Comparison of ENCODE assay signal across 8 mouse cellular contexts in the genomic region with DNA sequence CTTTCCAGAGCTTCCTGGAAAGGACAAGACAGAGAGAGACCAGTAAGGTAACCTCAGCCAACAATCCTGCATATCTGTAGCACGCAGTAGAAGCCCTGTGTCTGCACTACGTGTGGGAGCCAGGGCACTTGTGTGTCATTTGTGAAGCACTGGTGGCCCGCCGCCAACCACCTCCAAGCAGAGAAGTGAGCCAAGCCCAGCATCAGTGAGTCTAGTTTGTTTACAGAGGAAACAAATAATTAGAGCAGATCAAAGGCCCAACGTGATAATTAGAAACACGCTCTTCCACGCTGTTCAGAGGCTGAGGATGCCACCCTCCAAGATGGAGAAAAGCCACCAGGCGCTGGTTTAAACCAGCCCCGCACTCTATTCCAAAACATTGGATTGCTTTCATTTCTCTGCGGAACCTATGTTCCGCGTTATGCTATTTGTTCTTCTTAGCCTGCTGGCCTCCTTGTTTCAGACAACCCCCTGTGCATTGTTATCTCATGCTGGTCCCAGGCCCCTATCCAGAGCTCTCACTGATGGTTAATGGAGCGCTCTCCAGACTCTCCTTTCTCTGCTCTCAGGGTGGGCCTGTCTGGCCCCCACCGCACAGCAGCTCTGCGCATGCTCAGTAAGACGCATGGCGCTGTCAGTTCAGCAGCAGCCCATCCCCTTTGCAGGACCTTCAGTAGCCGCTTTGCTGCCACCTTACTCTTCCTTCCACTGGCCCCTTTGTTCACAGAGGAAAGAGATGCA.
A peak's percentile ranks its signal among the peaks of the same experiment; 100 is the strongest.
DNase-seq lines count a peak whose midpoint lies in the region; ATAC-seq lines count a peak whose summit lies in the region.

No protein-coding gene starts in this region.

- peak; percentile 92 for DNase-seq in heart, adult 11 months
- no peak for DNase-seq in heart, adult 8-10 months (ENCODE audit: low spot score)
- peak; percentile 82 for DNase-seq in brain, adult 2 months (ENCODE audit: low read depth, low spot score)
- DNase-seq in hindbrain, embryonic 10.5 days (ENCODE audit: low spot score), result peak; percentile 41
- DNase-seq in limb, embryonic 11.5 days (ENCODE audit: low spot score), result peak; percentile 68
- DNase-seq in ovary, postnatal 10 days (ENCODE audit: low spot score), result peak; percentile 14

- H3K27me3 ChIP-seq in embryonic facial prominence, embryonic 15.5 days, result no peaks in the 10 kb centered on the region
- no peaks in the 10 kb centered on the region for H3K27me3 ChIP-seq in hindbrain, embryonic 10.5 days (ENCODE audit: insufficient read depth, poor library complexity, severe bottlenecking)
- no peaks in the 10 kb centered on the region for H3K27me3 ChIP-seq in limb, embryonic 11.5 days (ENCODE audit: control insufficient read depth, insufficient read depth, low read length)

- peaks cover 9% of the 10 kb centered on the region; the same call in 1 of the 2 replicates for H3K4me1 ChIP-seq in embryonic facial prominence, embryonic 15.5 days
- H3K4me1 ChIP-seq in hindbrain, embryonic 10.5 days (replicated peaks), result peaks cover 3% of the 10 kb centered on the region
- 0 out of 2 replicates have a peak, but pooled peaks cover 4% of the 10 kb centered on the region for H3K4me1 ChIP-seq in limb, embryonic 11.5 days (ENCODE audit: control insufficient read depth, insufficient read depth, low read length)

- WGBS in embryonic facial prominence, embryonic 15.5 days, result 46% methylated on average over 18 of the region's 18 CpGs
- WGBS in hindbrain, embryonic 10.5 days, result 65% methylated on average over 18 of the region's 18 CpGs
- 32% methylated on average over 18 of the region's 18 CpGs for WGBS in limb, embryonic 11.5 days

- H3K9ac ChIP-seq in embryonic facial prominence, embryonic 15.5 days, result no peak overlapping the region
- H3K9ac ChIP-seq in limb, embryonic 11.5 days (ENCODE audit: low read length), result no peak overlapping the region

- H3K27ac ChIP-seq in embryonic facial prominence, embryonic 15.5 days (replicated peaks), result no peak overlapping the region
- peak overlapping the region; percentile 53; the same call in 1 of the 2 replicates for H3K27ac ChIP-seq in hindbrain, embryonic 10.5 days
- no peak overlapping the region for H3K27ac ChIP-seq in limb, embryonic 11.5 days (replicated peaks; ENCODE audit: low read depth, low read length)

- H3K4me2 ChIP-seq in embryonic facial prominence, embryonic 15.5 days (replicated peaks), result no peak overlapping the region; the same call in 1 of the 2 replicates
- peak overlapping the region; percentile 32; the same call in 1 of the 2 replicates for H3K4me2 ChIP-seq in limb, embryonic 11.5 days (ENCODE audit: low read depth, severe bottlenecking)

- H3K4me3 ChIP-seq in embryonic facial prominence, embryonic 15.5 days (replicated peaks), result 0 out of 2 replicates have a peak overlapping the region, but pooled peaks have one; percentile 16
- H3K4me3 ChIP-seq in hindbrain, embryonic 10.5 days, result no peak overlapping the region
- no peak overlapping the region for H3K4me3 ChIP-seq in limb, embryonic 11.5 days (ENCODE audit: low read depth, low read length)

- ATAC-seq in embryonic facial prominence, embryonic 15.5 days (ENCODE audit: insufficient number of reproducible peaks, low FRiP score, low TSS enrichment, low read depth), result no peak
- no peak for ATAC-seq in limb, embryonic 11.5 days (ENCODE audit: insufficient number of reproducible peaks, low FRiP score, low TSS enrichment, low read depth)
- ATAC-seq in inflammation-experienced regulatory T-cells, adult 6 months, result no peak

- H3K9me3 ChIP-seq in embryonic facial prominence, embryonic 15.5 days (replicated peaks), result no peaks in the 10 kb centered on the region
- H3K9me3 ChIP-seq in hindbrain, embryonic 10.5 days, result no peaks in the 10 kb centered on the region
- H3K9me3 ChIP-seq in limb, embryonic 11.5 days (ENCODE audit: control insufficient read depth, low read length), result no peaks in the 10 kb centered on the region

- no peaks in the 10 kb centered on the region for H3K36me3 ChIP-seq in embryonic facial prominence, embryonic 15.5 days
- H3K36me3 ChIP-seq in hindbrain, embryonic 10.5 days, result no peaks in the 10 kb centered on the region
- no peaks in the 10 kb centered on the region for H3K36me3 ChIP-seq in limb, embryonic 11.5 days (ENCODE audit: control insufficient read depth, insufficient read depth, low read length)
